Mouse (Mus musculus) layer of hippocampus, adult 2 months (tissue): Measurements from ENCODE around the gene Tmem30a. TPM values are rescaled to one million over a fixed set of nuclear protein-coding genes. Genes with fewer than 3 reads are reported as not detected.
A peak's percentile ranks its signal among the peaks of the same experiment; 100 is the strongest.

Experiments used
- DNase-seq, 2 experiments: peaks; one replicate each; pipeline ENCODE4 v3.0.0; 2022; ENCODE audit warnings: low spot score in 2 of 2
- H3K27ac ChIP-seq: fragments of 200-600 bp; 2 replicates; pipeline ENCODE4 v1.8.1; 2022
- H3K4me3 ChIP-seq: fragments of 200-600 bp; 2 replicates; pipeline ENCODE4 v1.8.1; 2022; ENCODE audit warnings: mild to moderate bottlenecking
- CTCF ChIP-seq: fragments of 200-600 bp; conservative IDR thresholded peaks from 2 replicates; pipeline ENCODE4 v1.8.1; 2022; ENCODE audit warnings: antibody characterized with exemption, mild to moderate bottlenecking, moderate library complexity
- long read RNA-seq, 2 experiments: library from polyadenylated mRNA; stranded (forward); transcript quantifications; one replicate each; pipeline ENCODE4 v2.0.0; 2021; ENCODE audit warnings: borderline mapping rate in 2 of 2
- total RNA-seq, 2 experiments: library from RNA; stranded (reverse); gene quantifications; 2 replicates each; pipeline ENCODE4 v1.2.3; 2021

Tmem30a gene
- 100 to 1,000 TPM; 235 to 247 TPM for total RNA-seq
- long read RNA-seq, experiment 1, transcript Tmem30a-201 (7 exons, 3,658 nt) = major isoform, 410 of 423 reads
- long read RNA-seq, experiment 1, partial matches to known transcripts = 5 of 423 reads
- long read RNA-seq, experiment 1, other reads (novel, unspliced or antisense) = 8 of 423 reads
- long read RNA-seq, experiment 2, transcript Tmem30a-201 (7 exons, 3,658 nt) = major isoform, 584 of 606 reads
- long read RNA-seq, experiment 2, partial matches to known transcripts = 2 of 606 reads
- long read RNA-seq, experiment 2, other reads (novel, unspliced or antisense) = 15 of 606 reads

GRCm38 (mm10) chr9:79792841-79793835 is at the start of gene Tmem30a:
Gene Tmem30a (minus strand): TSS chr9:79793507.
- DNase-seq = peak; percentile 94 to 96
- TF ChIP-seq CTCF = no peak; the same call in 1 of the 2 replicates
- peak within 1 kb of the TSS; percentile 92 for H3K27ac ChIP-seq
- peak within 1 kb of the TSS; percentile 91 for H3K4me3 ChIP-seq

- TF ChIP-seq CTCF = no peak
- no peak for DNase-seq
- H3K27ac ChIP-seq = no peak overlapping the region
These were observed 49.3 kb upstream of the Tmem30a start for GRCm38 (mm10) chr9:79842615-79843014.

GRCm38 (mm10) chr9:79842028-79842427 is 48.7 kb upstream of the Tmem30a start:
- Histone ChIP-seq H3K4me3 (no peak overlapping the region), H3K27ac (no peak overlapping the region)
- DNase-seq = no peak
- TF ChIP-seq CTCF = no peak

More at GRCm38 (mm10) chr9:79842615-79843014, 49.3 kb upstream of the Tmem30a start:
- H3K4me3 ChIP-seq = no peak overlapping the region

GRCm38 (mm10) chr9:79831294-79831693 is 38.0 kb upstream of the Tmem30a start:
- no peak overlapping the region for H3K4me3 ChIP-seq
- H3K27ac ChIP-seq = no peak overlapping the region
- no peak for DNase-seq
- no peak for TF ChIP-seq CTCF

GRCm38 (mm10) chr9:79830874-79831273 is 37.6 kb upstream of the Tmem30a start:
- H3K4me3 ChIP-seq = no peak overlapping the region
- DNase-seq = no peak
- no peak for TF ChIP-seq CTCF
- H3K27ac ChIP-seq = no peak overlapping the region

GRCm38 (mm10) chr9:79829842-79830800 is 36.8 kb upstream of the Tmem30a start:
- Histone ChIP-seq H3K27ac (no peak overlapping the region), H3K4me3 (peak overlapping the region; percentile 3; the same call in 1 of the 2 replicates)
- no peak for DNase-seq
- no peak for TF ChIP-seq CTCF

- TF ChIP-seq CTCF = no peak
- H3K4me3 ChIP-seq = no peak overlapping the region
- H3K27ac ChIP-seq = no peak overlapping the region
These were observed 33.8 kb upstream of the Tmem30a start for GRCm38 (mm10) chr9:79827072-79827471.

GRCm38 (mm10) chr9:79825526-79825925 is 32.2 kb upstream of the Tmem30a start:
- no peak overlapping the region for H3K4me3 ChIP-seq
- no peak for DNase-seq

More at GRCm38 (mm10) chr9:79827072-79827471, 33.8 kb upstream of the Tmem30a start:
- no peak for DNase-seq

GRCm38 (mm10) chr9:79823856-79824255 is 30.5 kb upstream of the Tmem30a start:
- H3K4me3 ChIP-seq = no peak overlapping the region
- no peak for TF ChIP-seq CTCF
- H3K27ac ChIP-seq = no peak overlapping the region
- DNase-seq = no peak

More at GRCm38 (mm10) chr9:79825526-79825925, 32.2 kb upstream of the Tmem30a start:
- no peak for TF ChIP-seq CTCF
- no peak overlapping the region for H3K27ac ChIP-seq

GRCm38 (mm10) chr9:79823438-79823837 is 30.1 kb upstream of the Tmem30a start:
- DNase-seq = no peak
- Histone ChIP-seq H3K4me3 (no peak overlapping the region), H3K27ac (no peak overlapping the region)
- TF ChIP-seq CTCF = no peak

- no peak for DNase-seq
- TF ChIP-seq CTCF = no peak
- H3K4me3 ChIP-seq = no peak overlapping the region
- no peak overlapping the region for H3K27ac ChIP-seq
These were observed 23.2 kb upstream of the Tmem30a start for GRCm38 (mm10) chr9:79816464-79816863.

GRCm38 (mm10) chr9:79816013-79816412 is 22.7 kb upstream of the Tmem30a start:
- no peak for TF ChIP-seq CTCF
- no peak overlapping the region for H3K4me3 ChIP-seq
- no peak overlapping the region for H3K27ac ChIP-seq
- no peak for DNase-seq
